Mouse (Mus musculus) CD4-positive naive resting alpha-beta T cell, adult 57 days (primary cell): Measurements from ENCODE around the gene Ndufaf8. TPM values are rescaled to one million over a fixed set of nuclear protein-coding genes. Genes with fewer than 3 reads are reported as not detected.

Source experiments
- total RNA-seq: library from RNA; stranded (reverse); gene quantifications from one replicate; pipeline ENCODE4 v1.2.4, GENCODE M21; 2023

Ndufaf8 gene
- 54.0 TPM for total RNA-seq

DNA sequence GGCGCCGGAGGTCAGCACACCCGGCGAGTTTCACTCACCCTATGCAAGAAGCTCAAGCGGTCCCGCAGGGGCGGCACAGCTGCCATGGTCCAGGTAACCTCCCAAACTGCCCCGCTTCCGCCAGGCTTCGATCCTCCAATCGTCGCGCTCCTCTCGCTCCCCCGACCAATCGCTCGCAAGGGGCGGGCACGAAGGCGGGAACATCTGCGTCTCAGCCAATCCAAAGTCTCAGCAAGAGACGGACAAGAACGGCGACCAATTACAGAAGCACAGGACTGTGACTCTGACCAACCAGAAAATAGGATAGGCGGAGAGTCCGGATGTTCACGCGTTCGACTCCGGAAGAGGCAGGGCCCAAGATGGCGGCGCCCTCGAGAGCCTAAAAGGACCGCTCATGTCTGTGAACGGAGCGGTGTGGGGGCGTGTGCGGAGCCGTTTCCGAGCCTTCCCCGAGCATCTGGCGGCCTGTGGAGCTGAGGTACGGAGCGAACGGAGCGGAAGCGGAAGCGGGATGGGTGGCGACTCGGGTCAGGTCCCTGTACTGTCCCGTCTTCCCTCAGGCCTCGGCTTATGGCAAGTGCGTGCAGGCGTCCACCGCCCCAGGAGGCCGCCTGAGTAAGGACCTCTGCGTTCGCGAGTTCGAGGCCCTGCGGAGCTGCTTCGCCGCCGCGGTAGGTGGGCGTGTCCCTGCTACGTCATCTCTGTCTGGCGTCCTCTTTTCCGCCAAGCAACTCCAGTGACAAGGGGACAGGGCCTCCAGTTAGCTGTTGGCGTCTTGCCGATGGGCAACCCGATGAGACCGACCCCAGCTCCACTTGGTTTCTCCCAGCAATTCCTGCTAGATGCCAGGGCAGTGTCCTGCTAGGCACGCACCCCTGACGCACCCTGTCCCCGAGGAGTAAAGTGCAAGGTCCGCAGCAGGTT is at the start of gene Ndufaf8, which contains the start of gene Tepsin:
Gene Ndufaf8, plus strand, starts transcription at position 341 of the 924 bp plus-strand sequence.
Gene Tepsin, minus strand, starts transcription at position 144 of the 924 bp plus-strand sequence.

DNA sequence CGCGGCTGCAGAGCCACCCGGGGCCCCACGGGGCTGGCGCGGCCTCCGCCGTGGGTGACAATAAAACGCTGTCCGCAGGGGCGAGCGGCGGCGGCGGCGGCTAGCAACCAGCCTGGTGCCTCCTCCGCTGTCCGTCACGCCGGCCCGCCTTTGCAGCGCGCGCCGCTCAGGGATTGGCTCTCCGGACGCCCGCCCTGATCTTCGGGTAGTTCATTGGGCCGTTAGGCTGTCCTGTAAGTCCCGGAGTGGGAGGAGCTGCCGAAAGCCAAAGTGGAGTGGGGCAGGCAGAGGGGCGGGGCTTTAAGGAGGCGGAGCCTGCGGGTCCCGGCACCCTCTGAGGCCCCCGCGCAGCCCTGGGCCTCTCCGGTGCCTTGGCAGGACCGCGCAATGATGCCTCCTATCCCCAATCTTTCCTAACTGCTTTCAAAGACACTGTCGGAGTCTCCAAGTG is 12.0 kb upstream of the Ndufaf8 start, which contains the start of gene Cep131:
Gene Cep131, minus strand, starts transcription at position 126 of the 451 bp plus-strand sequence.

Other genes starting within 250 kb of the Ndufaf8 start
- 32.2 TPM for gene Chmp6, start 185.5 kb upstream of the Ndufaf8 start, total RNA-seq
- gene Baiap2, start 156.2 kb upstream of the Ndufaf8 start, total RNA-seq = 24.9 TPM
- gene Aatk, start 51.8 kb upstream of the Ndufaf8 start, total RNA-seq = 0.47 TPM
- gene Cep131, start 12.1 kb upstream of the Ndufaf8 start, total RNA-seq = 7.5 TPM
- gene Tepsin, start 197 bp upstream of the Ndufaf8 start, total RNA-seq = 21.1 TPM
- gene Slc38a10, start 52.4 kb downstream of the Ndufaf8 start, total RNA-seq = 99.9 TPM
- 0.56 TPM for gene Bahcc1, start 134.0 kb downstream of the Ndufaf8 start, total RNA-seq
- gene Actg1, start 249.6 kb downstream of the Ndufaf8 start, total RNA-seq = 1,308 TPM